Mouse (Mus musculus) liver, embryonic 15.5 days (tissue): ENCODE data around the gene Mab21l1. TPM values are rescaled to one million over a fixed set of nuclear protein-coding genes. Genes with fewer than 3 reads are reported as not detected.

ENCODE experiments used
- ATAC-seq: fragments of 200-750 bp; cut with Nextera tagmentation; 2 replicates; pipeline ENCODE4 v1.8.0; 2017; ENCODE audit warnings: moderate number of reproducible peaks, mild to moderate bottlenecking, moderate library complexity; ENCODE audit not compliant: insufficient read depth
- H3K27ac ChIP-seq: fragments of 300-500 bp; sonication (generic); replicated peaks from 2 replicates; pipeline ENCODE4 v1.5.1; 2015; ENCODE audit warnings: mild to moderate bottlenecking, inconsistent platforms
- H3K27me3 ChIP-seq: fragments of 300-500 bp; sonication (generic); 2 replicates; pipeline ENCODE4 v1.6.1; 2015; ENCODE audit warnings: mild to moderate bottlenecking, inconsistent platforms
- H3K36me3 ChIP-seq: fragments of 300-500 bp; sonication (generic); replicated peaks from 2 replicates; pipeline ENCODE4 v1.6.1; 2015; ENCODE audit warnings: moderate library complexity, mild to moderate bottlenecking, inconsistent platforms
- H3K4me1 ChIP-seq: fragments of 300-500 bp; sonication (generic); replicated peaks from 2 replicates; pipeline ENCODE4 v1.6.1; 2015; ENCODE audit warnings: inconsistent platforms
- H3K4me2 ChIP-seq: fragments of 300-500 bp; sonication (generic); 2 replicates; pipeline ENCODE4 v1.6.1; 2015; ENCODE audit warnings: moderate library complexity, mild to moderate bottlenecking, inconsistent platforms
- H3K4me3 ChIP-seq: fragments of 300-500 bp; sonication (generic); replicated peaks from 2 replicates; pipeline ENCODE4 v1.5.1; 2015; ENCODE audit warnings: mild to moderate bottlenecking, inconsistent platforms
- H3K9ac ChIP-seq: fragments of 300-500 bp; sonication (generic); 2 replicates; pipeline ENCODE4 v1.6.1; 2015; ENCODE audit warnings: moderate library complexity, mild to moderate bottlenecking, inconsistent platforms
- H3K9me3 ChIP-seq: fragments of 300-500 bp; sonication (generic); replicated peaks from 2 replicates; pipeline ENCODE4 v1.6.1; 2016; ENCODE audit warnings: inconsistent platforms
- WGBS: fragments of 180-500 bp; shearing (Covaris S2); methylation state at CpG from one replicate; pipeline ENCODE4 v1.1.7; 2015; ENCODE audit warnings: mixed read lengths; ENCODE audit not compliant: insufficient replicate concordance; 5-methylcytosine and 5-hydroxymethylcytosine counted together
- polyA plus RNA-seq: library from polyadenylated mRNA; unstranded; fragments of >200 nt; fragmentation: Nextera tagmentation; extraction: Ambion mirVana; gene quantifications from 2 replicates; pipeline ENCODE4 v1.2.1, GENCODE M21; 2015

Mab21l1 gene
- polyA plus RNA-seq, 1 experiment from 2014 or later = 0.15 TPM

- Histone ChIP-seq H3K4me3 (peak overlapping the region; percentile 47), H3K36me3 (no peaks in the 10 kb centered on the region), H3K4me1 (0 out of 2 replicates have a peak, but pooled peaks cover 5% of the 10 kb centered on the region), H3K27ac (no peak overlapping the region), H3K9me3 (no peaks in the 10 kb centered on the region), H3K4me2 (peak overlapping the region; percentile 67), H3K9ac (no peak overlapping the region), H3K27me3 (peaks cover 59% of the 10 kb centered on the region)
- WGBS = 12% methylated on average over 4 of the region's 4 CpGs
- ATAC-seq = no peak
These were observed 5.9 kb downstream of the Mab21l1 start for GRCm38 (mm10) chr3:55788214-55788586.

- H3K4me1 ChIP-seq = no peaks in the 10 kb centered on the region
- no peak overlapping the region for H3K4me2 ChIP-seq
- 47% methylated on average over 5 of the region's 5 CpGs for WGBS
- H3K9ac ChIP-seq = no peak overlapping the region
- no peak overlapping the region for H3K27ac ChIP-seq
- no peaks in the 10 kb centered on the region for H3K36me3 ChIP-seq
- peaks cover 54% of the 10 kb centered on the region for H3K27me3 ChIP-seq
- H3K9me3 ChIP-seq = no peaks in the 10 kb centered on the region
- ATAC-seq = no peak
- no peak overlapping the region for H3K4me3 ChIP-seq
These were observed 6.4 kb downstream of the Mab21l1 start for GRCm38 (mm10) chr3:55788621-55789201.

- Histone ChIP-seq H3K36me3 (no peaks in the 10 kb centered on the region), H3K4me3 (no peak overlapping the region), H3K4me1 (no peaks in the 10 kb centered on the region), H3K9ac (no peak overlapping the region), H3K4me2 (no peak overlapping the region), H3K27ac (no peak overlapping the region), H3K27me3 (peaks cover 47% of the 10 kb centered on the region), H3K9me3 (no peaks in the 10 kb centered on the region)
- no peak for ATAC-seq
- 44% methylated on average over 2 of the region's 2 CpGs for WGBS
These were observed 7.5 kb downstream of the Mab21l1 start for GRCm38 (mm10) chr3:55789856-55790255.

DNA sequence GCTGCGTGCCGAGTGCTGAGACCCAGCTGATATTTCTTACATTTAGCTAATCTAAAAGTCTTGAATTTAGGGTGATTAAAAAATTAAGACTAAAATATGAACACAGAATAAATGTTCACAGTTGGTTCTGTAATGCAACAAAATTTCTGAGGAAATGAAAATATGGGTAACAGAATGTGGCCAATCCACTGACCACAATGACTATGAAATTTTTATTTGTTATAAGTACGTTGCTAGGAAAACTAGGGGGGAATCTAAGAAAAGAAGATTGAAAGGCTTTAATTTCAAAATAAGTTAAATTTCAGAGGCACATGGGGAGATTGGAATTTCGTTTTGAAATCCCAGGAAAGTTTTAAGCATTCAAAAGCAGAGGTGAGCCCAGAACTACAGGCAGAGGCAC lies 8.3 kb downstream of the Mab21l1 start:
- 53% methylated on average over 4 of the region's 4 CpGs for WGBS
- Histone ChIP-seq H3K27ac (no peak overlapping the region), H3K36me3 (no peaks in the 10 kb centered on the region), H3K9me3 (no peaks in the 10 kb centered on the region), H3K9ac (no peak overlapping the region), H3K4me3 (no peak overlapping the region), H3K4me2 (no peak overlapping the region), H3K27me3 (peaks cover 42% of the 10 kb centered on the region), H3K4me1 (no peaks in the 10 kb centered on the region)
- ATAC-seq = no peak

DNA sequence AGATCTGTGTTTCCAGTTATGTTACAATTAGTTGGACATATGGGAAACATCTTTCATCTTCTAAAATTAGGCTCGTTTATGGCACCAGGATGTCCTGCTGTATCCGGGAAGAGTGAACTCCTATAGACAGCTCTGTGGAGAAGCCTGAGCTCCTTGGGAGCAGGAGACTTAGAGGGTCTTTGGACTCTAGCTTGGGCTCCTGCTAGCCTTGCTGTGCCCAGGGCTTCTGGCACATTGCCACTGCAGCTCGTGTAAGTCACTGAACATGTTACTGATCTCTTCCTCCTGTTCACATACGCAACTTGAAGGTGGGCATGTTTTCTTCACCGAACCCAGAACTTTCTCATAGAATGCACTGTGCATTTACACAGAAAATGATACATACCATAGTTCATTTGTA lies 9.9 kb downstream of the Mab21l1 start:
- H3K4me3 ChIP-seq = no peak overlapping the region
- WGBS = 56% methylated on average over 5 of the region's 5 CpGs
- H3K27me3 ChIP-seq = peaks cover 25% of the 10 kb centered on the region
- no peak overlapping the region for H3K4me2 ChIP-seq
- H3K9me3 ChIP-seq = no peaks in the 10 kb centered on the region
- H3K9ac ChIP-seq = no peak overlapping the region
- H3K36me3 ChIP-seq = no peaks in the 10 kb centered on the region
- no peak for ATAC-seq
- H3K4me1 ChIP-seq = no peaks in the 10 kb centered on the region
- no peak overlapping the region for H3K27ac ChIP-seq

- 45% methylated on average over 7 of the region's 7 CpGs for WGBS
- ATAC-seq = no peak
- Histone ChIP-seq H3K9ac (no peak overlapping the region), H3K27ac (no peak overlapping the region), H3K4me1 (no peaks in the 10 kb centered on the region), H3K36me3 (no peaks in the 10 kb centered on the region), H3K4me3 (no peak overlapping the region), H3K9me3 (no peaks in the 10 kb centered on the region), H3K4me2 (no peak overlapping the region), H3K27me3 (peaks cover 10% of the 10 kb centered on the region)
These were observed 11.7 kb downstream of the Mab21l1 start for GRCm38 (mm10) chr3:55793842-55794575.

DNA sequence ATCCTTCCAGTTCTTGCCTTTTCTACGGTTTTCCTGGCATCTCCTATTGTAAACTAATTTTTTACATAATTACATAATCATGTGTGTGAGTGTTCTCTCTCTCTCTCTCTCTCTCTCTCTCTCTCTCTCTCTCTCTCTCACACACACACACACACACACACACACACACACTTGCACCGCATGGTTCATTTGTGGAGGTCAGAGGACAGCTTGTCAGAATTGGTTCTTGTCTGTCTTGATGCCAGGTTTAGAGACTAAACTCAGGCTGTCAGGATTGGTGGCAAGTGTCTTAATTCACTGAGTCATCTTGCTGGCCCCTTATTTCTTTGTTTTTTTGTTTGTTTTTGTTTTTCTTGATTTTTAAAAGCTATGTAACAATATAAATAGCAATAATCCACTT lies 12.5 kb downstream of the Mab21l1 start:
- Histone ChIP-seq H3K27ac (no peak overlapping the region), H3K4me2 (no peak overlapping the region), H3K9me3 (no peaks in the 10 kb centered on the region), H3K27me3 (peaks cover 3% of the 10 kb centered on the region), H3K9ac (no peak overlapping the region), H3K36me3 (no peaks in the 10 kb centered on the region), H3K4me3 (no peak overlapping the region), H3K4me1 (no peaks in the 10 kb centered on the region)
- ATAC-seq = no peak
- WGBS = 67% methylated on average over 2 of the region's 2 CpGs

DNA sequence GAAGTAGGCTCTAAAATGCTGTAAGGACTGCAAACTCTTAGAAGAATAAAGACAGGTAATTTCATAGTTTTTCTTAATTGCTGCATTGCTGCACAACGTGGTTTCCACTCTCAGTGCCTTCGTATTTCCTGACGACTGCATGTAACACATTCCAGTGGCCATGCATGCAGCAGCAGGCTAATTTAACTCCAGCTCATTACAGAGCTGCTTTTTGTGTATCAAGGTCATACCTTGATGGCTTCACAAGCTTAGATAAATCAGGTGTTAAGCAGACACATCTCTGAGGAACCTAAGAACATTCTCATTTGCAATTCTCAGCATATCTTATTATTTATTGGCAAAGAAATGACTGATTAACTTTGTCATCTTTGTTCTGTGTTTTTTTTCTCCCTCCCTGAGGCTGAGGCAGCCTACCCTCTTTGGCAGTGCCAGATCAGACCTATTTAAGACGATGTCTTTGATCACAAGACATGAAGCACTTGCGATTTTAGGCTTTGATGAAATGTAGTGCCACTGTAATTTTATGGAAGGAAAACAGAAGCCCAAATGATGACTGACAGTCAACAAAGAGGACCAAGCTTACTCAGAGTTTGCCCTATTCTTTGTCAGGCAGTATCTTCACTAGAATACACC lies 32.8 kb downstream of the Mab21l1 start:
- H3K9me3 ChIP-seq = no peaks in the 10 kb centered on the region
- 49% methylated on average over 5 of the region's 5 CpGs for WGBS
- ATAC-seq = no peak

DNA sequence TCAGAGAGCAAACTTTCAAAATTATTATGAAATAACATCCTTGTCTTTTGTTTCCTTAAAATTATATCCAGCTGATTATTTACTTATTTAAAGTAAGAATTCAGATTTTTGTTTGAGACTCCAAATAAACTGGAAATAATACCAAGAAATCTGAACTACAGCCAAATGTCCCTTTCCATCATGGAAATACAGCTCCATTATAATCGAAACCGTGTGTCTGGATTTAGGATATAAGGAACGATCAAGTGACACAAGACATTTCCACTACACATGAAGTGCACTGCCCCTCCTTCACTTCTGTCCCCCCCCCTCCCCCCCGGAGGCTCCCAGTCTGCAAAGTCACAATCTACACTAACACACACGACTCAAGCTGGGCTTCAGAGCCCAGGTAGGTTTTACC lies 33.8 kb downstream of the Mab21l1 start:
- 52% methylated on average over 5 of the region's 5 CpGs for WGBS
- no peak overlapping the region for H3K4me3 ChIP-seq
- H3K36me3 ChIP-seq = no peaks in the 10 kb centered on the region
- no peak overlapping the region for H3K9ac ChIP-seq
- H3K4me1 ChIP-seq = no peaks in the 10 kb centered on the region
- H3K27me3 ChIP-seq = no peaks in the 10 kb centered on the region
- no peaks in the 10 kb centered on the region for H3K9me3 ChIP-seq
- no peak overlapping the region for H3K27ac ChIP-seq
- no peak for ATAC-seq
- H3K4me2 ChIP-seq = no peak overlapping the region

More for the DNA sequence above, 32.8 kb downstream of the Mab21l1 start:
- Histone ChIP-seq H3K9ac (no peak overlapping the region), H3K27ac (no peak overlapping the region), H3K4me1 (no peaks in the 10 kb centered on the region), H3K36me3 (no peaks in the 10 kb centered on the region), H3K4me2 (no peak overlapping the region), H3K4me3 (no peak overlapping the region), H3K27me3 (no peaks in the 10 kb centered on the region)

- Histone ChIP-seq H3K36me3 (no peaks in the 10 kb centered on the region), H3K4me3 (no peak overlapping the region), H3K4me1 (no peaks in the 10 kb centered on the region), H3K27me3 (no peaks in the 10 kb centered on the region), H3K9ac (no peak overlapping the region), H3K9me3 (no peaks in the 10 kb centered on the region), H3K27ac (no peak overlapping the region), H3K4me2 (no peak overlapping the region)
- 13% methylated on average over 6 of the region's 6 CpGs for WGBS
- ATAC-seq = no peak
These were observed 34.5 kb downstream of the Mab21l1 start for GRCm38 (mm10) chr3:55816638-55817375.

DNA sequence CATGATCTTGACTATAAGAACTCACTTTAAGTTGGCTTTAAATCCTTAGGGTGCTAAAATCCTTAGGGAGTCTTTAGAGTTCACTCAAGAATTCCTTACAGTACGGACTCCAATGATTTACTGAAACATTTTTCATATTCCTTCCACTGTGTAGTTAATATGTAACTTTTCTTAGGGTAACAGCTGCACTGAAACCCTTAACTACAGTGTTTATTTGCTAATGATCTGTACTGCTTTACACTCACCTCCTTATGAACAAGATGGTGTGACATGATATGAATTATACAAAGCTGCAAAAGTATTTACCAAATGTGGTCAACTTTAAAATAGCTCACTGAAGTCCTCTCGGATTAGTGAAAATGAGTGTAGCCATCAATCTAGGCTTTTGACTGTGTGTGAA lies 35.8 kb downstream of the Mab21l1 start:
- no peaks in the 10 kb centered on the region for H3K36me3 ChIP-seq
- no peak overlapping the region for H3K9ac ChIP-seq
- no peak overlapping the region for H3K27ac ChIP-seq
- H3K27me3 ChIP-seq = no peaks in the 10 kb centered on the region
- no peak for ATAC-seq
- WGBS = 53% methylated on average over 2 of the region's 2 CpGs
- no peaks in the 10 kb centered on the region for H3K4me1 ChIP-seq
- no peak overlapping the region for H3K4me2 ChIP-seq
- H3K9me3 ChIP-seq = no peaks in the 10 kb centered on the region
- no peak overlapping the region for H3K4me3 ChIP-seq
